Mouse (Mus musculus) heart, postnatal 0 days (tissue): ENCODE measurements around the gene Cops4. TPM values are rescaled to one million over a fixed set of nuclear protein-coding genes. Genes with fewer than 3 reads are reported as not detected.

Experiments used
- ATAC-seq: fragments of 200-750 bp; cut with Nextera tagmentation; 2 replicates; pipeline ENCODE4 v1.8.0; 2017; ENCODE audit warnings: low read depth, moderate number of reproducible peaks, moderate library complexity; ENCODE audit not compliant: insufficient read depth
- DNase-seq: peaks from one replicate; pipeline ENCODE4 v3.0.0-alpha.2; 2016; ENCODE audit warnings: low spot score
- H3K27ac ChIP-seq: fragments of 300-500 bp; sonication (generic); 2 replicates; pipeline ENCODE4 v1.5.1; 2014; ENCODE audit warnings: low read depth, mild to moderate bottlenecking
- H3K27me3 ChIP-seq: fragments of 300-500 bp; sonication (generic); 2 replicates; pipeline ENCODE4 v1.6.1; 2014; ENCODE audit warnings: low read length, mixed read lengths; ENCODE audit not compliant: control insufficient read depth, insufficient read depth
- H3K36me3 ChIP-seq: fragments of 300-500 bp; sonication (generic); replicated peaks from 2 replicates; pipeline ENCODE4 v1.6.1; 2014; ENCODE audit warnings: low read length, mixed read lengths; ENCODE audit not compliant: control insufficient read depth, insufficient read depth
- H3K4me1 ChIP-seq: fragments of 300-500 bp; sonication (generic); 2 replicates; pipeline ENCODE4 v1.6.1; 2014; ENCODE audit warnings: antibody characterized with exemption; ENCODE audit not compliant: control insufficient read depth, insufficient read depth
- H3K4me2 ChIP-seq: fragments of 300-500 bp; sonication (generic); 2 replicates; pipeline ENCODE4 v1.6.1; 2014; ENCODE audit warnings: low read depth, mild to moderate bottlenecking, low read length, moderate library complexity
- H3K4me3 ChIP-seq: fragments of 300-500 bp; sonication (generic); 2 replicates; pipeline ENCODE4 v1.5.1; 2014; ENCODE audit warnings: low read depth, low read length
- H3K9ac ChIP-seq: fragments of 300-500 bp; sonication (generic); replicated peaks from 2 replicates; pipeline ENCODE4 v1.6.1; 2014; ENCODE audit warnings: low read depth, low read length, mixed read lengths
- H3K9me3 ChIP-seq: fragments of 300-500 bp; sonication (generic); replicated peaks from 2 replicates; pipeline ENCODE4 v1.6.1; 2016; ENCODE audit warnings: low read length; ENCODE audit not compliant: control insufficient read depth
- CTCF ChIP-seq: IDR thresholded peaks from 2 replicates; pipeline ENCODE4 v1.5.1; 2016; ENCODE audit warnings: antibody characterized with exemption, control low read depth, low read depth
- EP300 ChIP-seq: IDR thresholded peaks from 2 replicates; pipeline ENCODE4 v1.6.1; 2016; ENCODE audit warnings: antibody characterized with exemption, low read depth
- WGBS: fragments of 180-500 bp; shearing (Covaris S2); extraction: QIAGEN DNeasy Blood & Tissue Kit; methylation state at CpG from one replicate; pipeline ENCODE4 v1.1.7; 2014; 5-methylcytosine and 5-hydroxymethylcytosine counted together
- polyA plus RNA-seq: library from polyadenylated mRNA; unstranded; fragments of >200 nt; fragmentation: Nextera tagmentation; extraction: Ambion mirVana; gene quantifications from 2 replicates; pipeline ENCODE4 v1.2.1, GENCODE M21; 2015
- total RNA-seq: library from RNA; depleted of rRNA; stranded (reverse); fragments of >200 nt; gene quantifications from 2 replicates; pipeline ENCODE4 v1.2.3, GENCODE M21; 2014; ENCODE audit warnings: low replicate concordance

The Cops4 gene
- total and polyA plus RNA-seq, 2 experiments from 2014 or later: 118 to 143 TPM

GRCm38 (mm10) chr5:100570716-100571115, 52.6 kb downstream of the Cops4 start:
- H3K4me3 ChIP-seq: no peak overlapping the region
- no peak overlapping the region for H3K27ac ChIP-seq
- peak overlapping the region; percentile 4; the same call in 1 of the 2 replicates for H3K4me2 ChIP-seq
- no peak for DNase-seq
- TF ChIP-seq EP300 (no peak), CTCF (no peak)
- no peaks in the 10 kb centered on the region for H3K4me1 ChIP-seq
- no peaks in the 10 kb centered on the region for H3K36me3 ChIP-seq
- H3K9ac ChIP-seq: no peak overlapping the region
- H3K9me3 ChIP-seq: no peaks in the 10 kb centered on the region
- no peaks in the 10 kb centered on the region for H3K27me3 ChIP-seq
- no peak for ATAC-seq
- WGBS: 12% methylated on average over 8 of the region's 8 CpGs

GRCm38 (mm10) chr5:100572069-100572468, 54.0 kb downstream of the Cops4 start, which contains the start of gene Plac8:
Gene Plac8 (minus strand): TSS chr5:100572245.
- no peak within 1 kb of the TSS for H3K9ac ChIP-seq
- no peak for TF ChIP-seq EP300
- no peak for TF ChIP-seq CTCF
- 22% methylated on average over 7 of the region's 7 CpGs for WGBS
- H3K4me3 ChIP-seq: no peak within 1 kb of the TSS
- H3K4me2 ChIP-seq: peak within 1 kb of the TSS; percentile 4; the same call in 1 of the 2 replicates
- DNase-seq (no peak), ATAC-seq (no peak)
- H3K36me3 ChIP-seq: no peaks in the 10 kb centered on the region
- no peak within 1 kb of the TSS for H3K27ac ChIP-seq
- H3K9me3 ChIP-seq: no peaks in the 10 kb centered on the region
- no peaks in the 10 kb centered on the region for H3K27me3 ChIP-seq
- no peaks in the 10 kb centered on the region for H3K4me1 ChIP-seq

- 81% methylated on average over 5 of the region's 5 CpGs for WGBS
- no peak overlapping the region for H3K4me2 ChIP-seq
Measured at GRCm38 (mm10) chr5:100573256-100573655, 55.1 kb downstream of the Cops4 start.

GRCm38 (mm10) chr5:100574771-100575170, 56.7 kb downstream of the Cops4 start:
- no peaks in the 10 kb centered on the region for H3K36me3 ChIP-seq
- no peak for TF ChIP-seq EP300
- 0 out of 2 replicates have a peak, but pooled peaks have one; percentile 5 for TF ChIP-seq CTCF
- no peak overlapping the region for H3K9ac ChIP-seq
- 61% methylated on average over 1 of the region's 1 CpGs for WGBS
- no peak for DNase-seq
- no peak overlapping the region for H3K27ac ChIP-seq
- H3K27me3 ChIP-seq: no peaks in the 10 kb centered on the region
- ATAC-seq: no peak
- no peak overlapping the region for H3K4me3 ChIP-seq
- H3K9me3 ChIP-seq: no peaks in the 10 kb centered on the region
- no peaks in the 10 kb centered on the region for H3K4me1 ChIP-seq
- H3K4me2 ChIP-seq: no peak overlapping the region

More at GRCm38 (mm10) chr5:100573256-100573655, 55.1 kb downstream of the Cops4 start:
- no peak overlapping the region for H3K4me3 ChIP-seq
- H3K9ac ChIP-seq: no peak overlapping the region
- DNase-seq (no peak), ATAC-seq (no peak)
- no peak for TF ChIP-seq EP300
- no peak overlapping the region for H3K27ac ChIP-seq
- no peaks in the 10 kb centered on the region for H3K36me3 ChIP-seq
- H3K4me1 ChIP-seq: no peaks in the 10 kb centered on the region
- no peaks in the 10 kb centered on the region for H3K27me3 ChIP-seq
- no peaks in the 10 kb centered on the region for H3K9me3 ChIP-seq

GRCm38 (mm10) chr5:100578863-100579411, 60.8 kb downstream of the Cops4 start:
- ATAC-seq (no peak), DNase-seq (no peak)
- Histone ChIP-seq H3K36me3 (no peaks in the 10 kb centered on the region), H3K27me3 (no peaks in the 10 kb centered on the region), H3K27ac (no peak overlapping the region), H3K9me3 (no peaks in the 10 kb centered on the region), H3K4me1 (no peaks in the 10 kb centered on the region), H3K4me2 (no peak overlapping the region), H3K4me3 (no peak overlapping the region), H3K9ac (no peak overlapping the region)
- TF ChIP-seq EP300 (no peak), CTCF (no peak)
- WGBS: 76% methylated on average over 5 of the region's 5 CpGs
